Mouse (Mus musculus): Measurements from ENCODE around the gene Gm27029.
A peak's percentile ranks its signal among the peaks of the same experiment; 100 is the strongest.
"Not testable (repeated sequence)": the region's sequence is repeated elsewhere in the genome, so short reads cannot be mapped to it uniquely, and the experiment has no call there.

The Gm27029 gene

GRCm38 (mm10) chr11:101424105-101424851, at the start of gene Gm27029:
Gm27029 (minus strand) TSS chr11:101424796.
- DNase-seq, result no peak

GRCm38 (mm10) chr11:101474298-101474697, 49.7 kb upstream of the Gm27029 start:
- no peak for DNase-seq

GRCm38 (mm10) chr11:101473686-101474085, 49.1 kb upstream of the Gm27029 start:
- DNase-seq, result not testable (repeated sequence)

GRCm38 (mm10) chr11:101472336-101472735, 47.7 kb upstream of the Gm27029 start:
- no peak for DNase-seq

GRCm38 (mm10) chr11:101471926-101472325, 47.3 kb upstream of the Gm27029 start:
- no peak for DNase-seq

GRCm38 (mm10) chr11:101470206-101470605, 45.6 kb upstream of the Gm27029 start:
- DNase-seq, result no peak

GRCm38 (mm10) chr11:101469155-101469554, 44.6 kb upstream of the Gm27029 start:
- no peak for DNase-seq

- DNase-seq, result peak; percentile 15
Measured at GRCm38 (mm10) chr11:101468731-101469130, 44.1 kb upstream of the Gm27029 start.

GRCm38 (mm10) chr11:101468263-101468688, 43.7 kb upstream of the Gm27029 start:
- no peak for DNase-seq

- peak; percentile 74 for DNase-seq
Measured at GRCm38 (mm10) chr11:101467477-101468262, 43.1 kb upstream of the Gm27029 start.

GRCm38 (mm10) chr11:101466552-101466950, 42.0 kb upstream of the Gm27029 start:
- DNase-seq, result not testable (repeated sequence)

GRCm38 (mm10) chr11:101465869-101466551, 41.4 kb upstream of the Gm27029 start, which contains the start of gene Vat1:
Vat1 (minus strand) TSS chr11:101466230.
- peak; percentile 72 for DNase-seq

GRCm38 (mm10) chr11:101465101-101465868, 40.7 kb upstream of the Gm27029 start:
- DNase-seq, result peak; percentile 60

GRCm38 (mm10) chr11:101464211-101465100, 39.9 kb upstream of the Gm27029 start, which contains the start of gene Rnd2:
Rnd2 (plus strand) TSS chr11:101464999.
- DNase-seq, result no peak

- DNase-seq, result no peak
Measured at GRCm38 (mm10) chr11:101462583-101463440, 38.2 kb upstream of the Gm27029 start.

GRCm38 (mm10) chr11:101462141-101462540, 37.5 kb upstream of the Gm27029 start:
- no peak for DNase-seq

- DNase-seq, result no peak
Measured at GRCm38 (mm10) chr11:101460321-101460720, 35.7 kb upstream of the Gm27029 start.

GRCm38 (mm10) chr11:101459716-101460115, 35.1 kb upstream of the Gm27029 start:
- no peak for DNase-seq

- DNase-seq, result no peak
Measured at GRCm38 (mm10) chr11:101458217-101458616, 33.6 kb upstream of the Gm27029 start.

- no peak for DNase-seq
Measured at GRCm38 (mm10) chr11:101457631-101458030, 33.0 kb upstream of the Gm27029 start.
